Mouse (Mus musculus) neural tube, embryonic 13.5 days (tissue): ENCODE measurements around the gene Gnas. TPM values are rescaled to one million over a fixed set of nuclear protein-coding genes. Genes with fewer than 3 reads are reported as not detected.

Experiments used
- ATAC-seq: fragments of 200-750 bp; cut with Nextera tagmentation; 2 replicates; pipeline ENCODE4 v1.8.0; 2017; ENCODE audit warnings: low read depth, mild to moderate bottlenecking, moderate TSS enrichment, moderate library complexity
- H3K27ac ChIP-seq: fragments of 300-500 bp; sonication (generic); replicated peaks from 2 replicates; pipeline ENCODE4 v1.5.1; 2015; ENCODE audit warnings: moderate library complexity, mild to moderate bottlenecking, inconsistent platforms
- H3K27me3 ChIP-seq: fragments of 300-500 bp; sonication (generic); 2 replicates; pipeline ENCODE4 v1.6.1; 2015; ENCODE audit warnings: mild to moderate bottlenecking, inconsistent platforms
- H3K36me3 ChIP-seq: fragments of 300-500 bp; sonication (generic); 2 replicates; pipeline ENCODE4 v1.6.1; 2015; ENCODE audit warnings: mild to moderate bottlenecking, inconsistent platforms
- H3K4me1 ChIP-seq: fragments of 300-500 bp; sonication (generic); replicated peaks from 2 replicates; pipeline ENCODE4 v1.6.1; 2015; ENCODE audit warnings: inconsistent platforms
- H3K4me2 ChIP-seq: fragments of 300-500 bp; sonication (generic); 2 replicates; pipeline ENCODE4 v1.6.1; 2015; ENCODE audit warnings: inconsistent platforms, mild to moderate bottlenecking, moderate library complexity
- H3K4me3 ChIP-seq: fragments of 300-500 bp; sonication (generic); 2 replicates; pipeline ENCODE4 v1.5.1; 2015; ENCODE audit warnings: mild to moderate bottlenecking, inconsistent platforms
- H3K9ac ChIP-seq: fragments of 300-500 bp; sonication (generic); 2 replicates; pipeline ENCODE4 v1.6.1; 2015; ENCODE audit warnings: moderate library complexity, mild to moderate bottlenecking, inconsistent platforms
- H3K9me3 ChIP-seq: fragments of 300-500 bp; sonication (generic); 2 replicates; pipeline ENCODE4 v1.6.1; 2016; ENCODE audit warnings: inconsistent platforms
- WGBS: fragments of 180-500 bp; shearing (Covaris S2); methylation state at CpG from one replicate; pipeline ENCODE4 v1.1.7; 2015; 5-methylcytosine and 5-hydroxymethylcytosine counted together
- polyA plus RNA-seq: library from polyadenylated mRNA; unstranded; fragments of >200 nt; fragmentation: Nextera tagmentation; extraction: Ambion mirVana; gene quantifications from 2 replicates; pipeline ENCODE4 v1.2.1, GENCODE M21; 2015

The Gnas gene
- polyA plus RNA-seq, 1 experiment from 2014 or later, result 1,617 TPM

DNA sequence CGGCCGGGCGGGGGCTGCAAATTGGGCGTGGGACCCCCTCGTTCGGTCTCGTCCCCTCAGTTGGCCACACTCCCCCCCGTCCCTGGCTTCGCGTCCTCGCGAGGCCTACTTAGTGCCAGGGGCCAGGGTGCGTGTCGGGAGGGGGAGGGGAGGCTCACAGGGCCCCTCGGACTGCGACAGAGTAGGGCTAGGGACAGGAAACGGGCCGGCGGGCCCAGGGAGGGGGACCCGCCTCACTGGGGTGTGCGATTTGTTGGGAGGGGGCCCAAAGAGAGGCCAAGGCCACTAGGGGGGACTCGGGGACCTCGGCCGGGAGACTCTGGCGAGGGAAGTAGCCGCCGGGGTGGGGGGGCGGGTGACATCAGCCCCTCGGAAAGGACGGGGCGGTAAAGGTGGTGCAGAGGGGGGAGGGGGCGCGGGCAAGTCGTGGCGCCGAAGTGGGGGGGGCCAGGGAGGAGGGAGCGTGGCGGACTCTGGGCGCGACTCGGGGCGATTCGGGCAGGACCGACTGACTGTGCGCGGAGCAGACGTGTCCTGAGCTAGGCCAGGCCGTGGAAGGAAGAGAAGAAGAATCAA lies 46.6 kb downstream of the Gnas start:
- peaks cover 62% of the 10 kb centered on the region for H3K4me1 ChIP-seq
- 1% methylated on average over 44 of the region's 48 CpGs for WGBS
- peak overlapping the region; percentile 71 for H3K4me2 ChIP-seq
- peak overlapping the region; percentile 100 for H3K9ac ChIP-seq
- H3K36me3 ChIP-seq, result peaks cover 3% of the 10 kb centered on the region; the same call in 1 of the 2 replicates
- H3K27me3 ChIP-seq, result no peaks in the 10 kb centered on the region
- H3K4me3 ChIP-seq, result peak overlapping the region; percentile 98
- ATAC-seq, result peak; percentile 66
- peak overlapping the region; percentile 100 for H3K27ac ChIP-seq
- H3K9me3 ChIP-seq, result no peaks in the 10 kb centered on the region

GRCm38 (mm10) chr2:174331282-174332030 lies 47.3 kb downstream of the Gnas start:
- peak overlapping the region; percentile 71 for H3K4me2 ChIP-seq
- no peaks in the 10 kb centered on the region for H3K9me3 ChIP-seq
- peaks cover 3% of the 10 kb centered on the region; the same call in 1 of the 2 replicates for H3K36me3 ChIP-seq
- 22% methylated on average over 12 of the region's 12 CpGs for WGBS
- no peaks in the 10 kb centered on the region for H3K27me3 ChIP-seq
- H3K9ac ChIP-seq, result peak overlapping the region; percentile 100
- peaks cover 69% of the 10 kb centered on the region for H3K4me1 ChIP-seq
- no peak for ATAC-seq
- peak overlapping the region; percentile 98 for H3K4me3 ChIP-seq
- peak overlapping the region; percentile 100 for H3K27ac ChIP-seq

- Histone ChIP-seq H3K9me3 (no peaks in the 10 kb centered on the region), H3K4me2 (peak overlapping the region; percentile 71), H3K27ac (peak overlapping the region; percentile 69), H3K27me3 (no peaks in the 10 kb centered on the region), H3K36me3 (peaks cover 6% of the 10 kb centered on the region; the same call in 1 of the 2 replicates), H3K4me3 (peak overlapping the region; percentile 98), H3K4me1 (peaks cover 81% of the 10 kb centered on the region), H3K9ac (peak overlapping the region; percentile 60)
- WGBS, result 29% methylated on average over 7 of the region's 7 CpGs
- no peak for ATAC-seq
Observed at GRCm38 (mm10) chr2:174333239-174333890, 49.2 kb downstream of the Gnas start.

GRCm38 (mm10) chr2:174334415-174334814 lies 50.3 kb downstream of the Gnas start:
- peaks cover 79% of the 10 kb centered on the region for H3K4me1 ChIP-seq
- H3K9ac ChIP-seq, result peak overlapping the region; percentile 60; the same call in 1 of the 2 replicates

DNA sequence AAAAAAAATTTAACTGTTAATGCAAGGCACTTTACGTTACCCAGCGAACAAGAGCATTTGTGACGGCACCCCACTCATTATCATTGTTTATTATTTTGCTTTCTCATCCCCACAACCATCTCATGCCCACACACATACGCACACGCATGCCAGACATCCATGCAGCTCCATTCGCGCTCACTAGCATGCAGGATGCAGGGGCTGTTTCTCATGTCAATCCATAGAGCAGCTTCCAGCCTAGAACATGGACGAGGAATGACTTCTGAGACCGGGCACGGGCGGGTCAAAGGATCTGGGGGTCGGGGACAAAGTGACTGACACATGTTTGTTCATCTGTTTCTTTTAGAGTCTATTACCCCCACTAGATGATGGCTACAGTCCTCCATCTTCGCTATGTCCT lies 53.2 kb downstream of the Gnas start:
- no peak for ATAC-seq
- no peak overlapping the region for H3K4me2 ChIP-seq
- no peaks in the 10 kb centered on the region for H3K27me3 ChIP-seq
- WGBS, result 87% methylated on average over 13 of the region's 13 CpGs
- H3K9ac ChIP-seq, result no peak overlapping the region
- H3K9me3 ChIP-seq, result no peaks in the 10 kb centered on the region
- peaks cover 11% of the 10 kb centered on the region; the same call in 1 of the 2 replicates for H3K36me3 ChIP-seq
- no peak overlapping the region for H3K27ac ChIP-seq
- H3K4me3 ChIP-seq, result no peak overlapping the region
- H3K4me1 ChIP-seq, result peaks cover 95% of the 10 kb centered on the region

More at GRCm38 (mm10) chr2:174334415-174334814, 50.3 kb downstream of the Gnas start:
- H3K4me2 ChIP-seq, result peak overlapping the region; percentile 71
- H3K4me3 ChIP-seq, result no peak overlapping the region
- 81% methylated on average over 10 of the region's 10 CpGs for WGBS
- ATAC-seq, result no peak
- no peaks in the 10 kb centered on the region for H3K9me3 ChIP-seq
- no peaks in the 10 kb centered on the region for H3K27me3 ChIP-seq
- peak overlapping the region; percentile 25; the same call in 1 of the 2 replicates for H3K27ac ChIP-seq
- peaks cover 6% of the 10 kb centered on the region; the same call in 1 of the 2 replicates for H3K36me3 ChIP-seq

DNA sequence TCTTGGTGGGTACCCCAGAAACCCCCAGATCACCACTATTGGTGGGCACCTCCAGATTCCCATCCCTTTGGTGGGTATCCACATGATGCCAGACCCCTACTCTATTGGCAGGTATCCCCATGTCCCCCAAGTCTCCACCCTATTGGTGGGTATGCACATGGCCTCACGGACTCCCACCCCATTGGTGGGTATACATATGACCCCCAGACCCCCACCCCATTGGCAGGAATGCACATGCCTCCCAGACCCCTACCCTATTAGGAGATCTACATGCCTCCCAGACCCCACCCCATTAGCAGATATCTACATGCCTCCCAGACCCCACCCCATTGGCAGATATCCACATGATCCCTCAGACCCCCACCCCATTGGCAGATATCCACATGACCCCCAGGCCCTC lies 55.6 kb downstream of the Gnas start:
- H3K4me1 ChIP-seq, result peaks cover 95% of the 10 kb centered on the region
- no peaks in the 10 kb centered on the region for H3K27me3 ChIP-seq
- no peak overlapping the region for H3K4me3 ChIP-seq
- no peak overlapping the region for H3K27ac ChIP-seq
- H3K9ac ChIP-seq, result no peak overlapping the region
- H3K36me3 ChIP-seq, result peaks cover 18% of the 10 kb centered on the region
- ATAC-seq, result no peak
- WGBS, result 95% methylated on average over 1 of the region's 1 CpGs
- H3K4me2 ChIP-seq, result no peak overlapping the region
- H3K9me3 ChIP-seq, result no peaks in the 10 kb centered on the region

GRCm38 (mm10) chr2:174340229-174340892 lies 56.2 kb downstream of the Gnas start:
- WGBS, result 95% methylated on average over 3 of the region's 3 CpGs

GRCm38 (mm10) chr2:174340893-174341580 lies 56.9 kb downstream of the Gnas start:
- Histone ChIP-seq H3K4me1 (peaks cover 90% of the 10 kb centered on the region), H3K27me3 (no peaks in the 10 kb centered on the region), H3K36me3 (peaks cover 32% of the 10 kb centered on the region), H3K27ac (no peak overlapping the region), H3K4me3 (no peak overlapping the region), H3K9me3 (no peaks in the 10 kb centered on the region), H3K9ac (no peak overlapping the region), H3K4me2 (no peak overlapping the region)
- no peak for ATAC-seq
- WGBS, result 83% methylated on average over 4 of the region's 4 CpGs

More at GRCm38 (mm10) chr2:174340229-174340892, 56.2 kb downstream of the Gnas start:
- Histone ChIP-seq H3K27me3 (no peaks in the 10 kb centered on the region), H3K4me1 (peaks cover 95% of the 10 kb centered on the region), H3K9ac (no peak overlapping the region), H3K9me3 (no peaks in the 10 kb centered on the region), H3K4me2 (no peak overlapping the region), H3K36me3 (peaks cover 25% of the 10 kb centered on the region), H3K27ac (no peak overlapping the region), H3K4me3 (no peak overlapping the region)
- ATAC-seq, result no peak

DNA sequence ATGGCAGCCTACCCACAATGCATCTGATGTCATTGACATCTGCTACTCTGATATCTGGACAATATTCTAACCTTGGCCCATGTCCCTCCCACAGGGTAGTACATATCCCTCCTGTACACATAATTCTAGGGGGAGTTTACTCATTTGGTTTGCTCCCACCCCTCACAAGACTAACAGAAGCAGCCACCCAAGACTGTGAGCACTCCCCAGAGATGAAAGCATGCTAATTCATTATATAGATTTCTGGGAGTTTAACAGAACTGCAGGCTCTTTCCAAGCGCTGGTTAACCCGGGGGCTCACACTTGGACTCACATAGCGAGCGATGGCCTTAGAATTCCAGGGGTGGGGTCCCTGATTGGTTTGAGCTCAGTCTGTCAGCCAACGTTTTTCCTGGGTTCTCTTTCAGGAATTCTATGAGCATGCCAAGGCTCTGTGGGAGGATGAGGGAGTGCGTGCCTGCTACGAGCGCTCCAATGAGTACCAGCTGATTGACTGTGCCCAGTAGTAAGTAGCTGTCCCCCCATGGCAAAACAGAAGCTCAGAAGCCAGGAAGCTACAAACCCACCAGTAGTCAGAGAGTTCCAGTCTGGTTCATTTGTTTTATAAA lies 58.8 kb downstream of the Gnas start:
- peaks cover 72% of the 10 kb centered on the region for H3K4me1 ChIP-seq
- no peak for ATAC-seq
- WGBS, result 54% methylated on average over 8 of the region's 8 CpGs
- no peaks in the 10 kb centered on the region for H3K9me3 ChIP-seq
- no peaks in the 10 kb centered on the region for H3K27me3 ChIP-seq
- no peak overlapping the region for H3K4me2 ChIP-seq
- H3K4me3 ChIP-seq, result no peak overlapping the region
- 0 out of 2 replicates have a peak overlapping the region, but pooled peaks have one; percentile 3 for H3K9ac ChIP-seq
- peaks cover 43% of the 10 kb centered on the region for H3K36me3 ChIP-seq
- peak overlapping the region; percentile 79 for H3K27ac ChIP-seq

DNA sequence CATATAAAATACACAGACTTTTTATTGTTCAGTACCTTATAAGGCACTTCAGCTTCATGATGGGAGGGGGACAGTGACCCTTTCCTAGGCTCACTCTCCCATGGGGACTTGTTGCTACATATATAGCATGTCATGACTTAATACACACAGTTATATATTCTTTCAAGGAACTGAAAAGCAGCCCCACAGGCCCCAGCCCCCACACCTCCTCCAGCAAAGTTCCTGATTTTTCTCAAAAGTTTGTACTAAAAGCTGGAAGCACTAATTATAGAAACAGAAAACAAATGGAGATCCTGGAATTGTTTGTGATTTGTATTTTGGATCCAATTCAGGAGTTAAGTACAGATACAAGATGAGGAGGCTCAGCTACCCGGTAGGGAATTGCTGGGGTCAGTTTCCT lies 59.4 kb downstream of the Gnas start:
- Histone ChIP-seq H3K27me3 (no peaks in the 10 kb centered on the region), H3K4me1 (peaks cover 66% of the 10 kb centered on the region)

More for the DNA sequence above, 59.4 kb downstream of the Gnas start:
- H3K4me3 ChIP-seq, result no peak overlapping the region
- ATAC-seq, result no peak
- H3K9me3 ChIP-seq, result no peaks in the 10 kb centered on the region
- WGBS, result 42% methylated on average over 1 of the region's 1 CpGs
- peak overlapping the region; percentile 79 for H3K27ac ChIP-seq
- H3K9ac ChIP-seq, result no peak overlapping the region
- peak overlapping the region; percentile 33 for H3K4me2 ChIP-seq
- peaks cover 43% of the 10 kb centered on the region for H3K36me3 ChIP-seq
